Mouse (Mus musculus) T-helper 2 cell (primary cell): ENCODE results near the gene Tex14.
"Not testable (repeated sequence)": the region's sequence is repeated elsewhere in the genome, so short reads cannot be mapped to it uniquely, and the experiment has no call there.

Source experiments
- in situ Hi-C: fragments of 300-600 bp; cut with MboI, MseI; formaldehyde crosslinking; loops from one replicate; pipeline ENCODE4 v1.15.1; 2025; ENCODE audit warnings: high pct_unique_total_duplicates

Gene Tex14

DNA sequence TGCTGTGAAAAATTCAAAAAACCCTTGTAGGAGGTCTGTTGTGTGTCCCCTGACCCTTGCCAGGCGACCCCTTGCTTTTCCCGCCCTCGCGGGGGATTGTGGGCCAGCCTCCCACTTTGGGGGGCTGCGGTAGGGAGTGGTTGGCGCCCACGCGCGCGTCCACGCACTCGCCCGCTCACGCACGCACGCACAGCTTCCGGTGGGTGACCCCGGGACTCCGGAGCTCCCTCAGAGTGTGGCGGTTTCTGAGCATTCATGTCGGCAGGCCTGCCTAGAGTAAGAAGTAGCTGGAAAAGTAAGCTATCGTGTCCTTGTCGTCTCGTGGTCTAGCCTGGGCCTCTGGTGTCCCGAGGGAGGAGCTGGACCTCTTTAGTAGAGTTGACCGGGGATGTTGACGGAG is at the start of gene Tex14, which contains the start of gene Rad51c:
Gene Tex14, plus strand, starts transcription at position 190 of the 400 bp plus-strand sequence.
Gene Rad51c, minus strand, starts transcription at position 79 of the 400 bp plus-strand sequence.
- in situ Hi-C loops = no loop called here

DNA sequence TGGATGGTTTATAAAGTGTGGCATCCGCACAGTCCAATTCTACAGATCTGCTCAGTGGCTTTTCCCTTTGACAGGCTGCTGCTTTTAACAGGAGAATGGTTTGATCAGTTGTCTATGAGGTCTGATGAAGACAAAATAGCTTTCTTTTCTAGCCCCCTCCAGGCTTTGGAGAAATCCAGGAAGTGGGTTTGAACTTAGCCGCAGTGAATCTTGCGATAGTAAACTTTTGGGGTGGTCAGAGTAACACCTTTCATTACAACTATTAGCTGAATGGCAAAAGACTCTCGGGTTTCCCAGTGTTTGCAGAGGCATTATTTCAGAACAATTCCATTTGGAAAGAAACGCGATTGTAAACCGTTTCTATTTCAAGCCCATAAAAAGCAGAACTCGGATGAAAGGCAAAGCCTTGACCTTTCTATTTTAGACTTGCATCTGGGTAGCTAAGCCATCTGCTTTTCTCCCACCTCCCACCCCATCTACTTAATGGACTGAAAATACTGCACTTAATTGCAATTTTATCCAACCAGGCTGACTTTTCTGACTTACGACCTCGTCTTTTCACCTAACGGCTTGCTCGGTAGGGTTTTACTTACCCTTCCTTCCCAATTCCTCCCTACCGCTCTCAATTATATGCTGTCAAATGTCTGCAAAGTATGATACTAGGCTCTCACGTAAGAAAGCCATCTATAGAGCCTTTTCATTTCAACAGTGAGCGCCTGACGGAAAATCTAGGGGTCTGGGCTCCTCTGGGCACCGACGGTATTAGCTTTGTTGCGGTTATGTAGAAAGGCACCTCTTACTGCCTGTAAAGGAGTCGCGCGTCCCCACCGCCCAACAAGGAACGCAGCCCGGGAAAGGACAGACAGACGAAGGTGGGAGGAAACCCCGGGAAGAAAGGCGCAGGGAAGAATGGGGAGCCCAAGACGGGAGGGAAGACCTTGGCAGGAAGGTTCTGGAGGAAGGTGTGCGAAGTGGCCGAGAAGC is 47.3 kb upstream of the Tex14 start:
- in situ Hi-C loops = no loop called here

DNA sequence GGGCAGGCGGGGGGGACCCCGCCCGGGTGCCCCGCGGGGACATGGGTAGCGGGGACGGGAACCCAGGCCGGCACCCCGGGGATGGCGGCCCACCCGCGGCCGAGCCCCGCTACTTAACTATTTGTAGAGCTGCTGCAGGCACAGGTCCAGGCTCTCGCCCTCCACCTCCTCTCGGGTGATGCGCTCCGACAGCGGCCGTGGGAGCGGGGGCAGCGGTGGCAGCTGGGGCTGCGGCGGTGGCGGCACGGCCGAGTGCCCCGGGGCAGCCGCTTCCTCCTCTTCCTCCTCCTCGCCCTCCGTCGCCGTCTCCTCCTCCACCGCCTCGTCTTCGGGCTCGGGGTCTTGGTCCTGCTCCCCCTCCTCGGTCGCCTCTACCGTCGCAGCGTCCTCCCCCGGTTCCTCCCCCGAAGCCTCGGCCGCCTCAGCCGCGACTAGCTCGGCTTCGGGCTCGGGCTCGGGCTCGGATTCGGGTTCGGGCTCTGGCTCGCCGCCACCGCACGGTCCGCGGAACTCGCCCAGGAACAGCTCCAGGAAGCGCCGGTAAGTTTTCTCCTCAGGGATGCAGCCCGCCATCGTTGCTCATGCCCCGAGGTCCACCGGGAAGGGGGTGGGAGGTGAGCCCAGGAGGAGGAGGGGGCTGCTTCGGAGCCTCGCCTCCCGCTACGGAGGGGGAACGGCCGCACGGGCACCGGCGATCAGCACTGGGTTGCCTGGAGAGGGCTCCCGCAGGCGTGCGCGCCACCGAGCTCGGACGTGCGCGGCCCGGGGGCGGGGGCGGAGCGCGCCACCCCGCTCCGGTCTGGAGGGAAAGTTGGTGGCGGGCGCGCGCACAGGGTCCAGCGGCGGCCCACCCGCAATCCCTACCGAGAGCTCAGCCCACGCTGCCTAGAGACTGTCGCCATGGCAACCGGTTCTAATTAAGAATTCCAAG is 46.3 kb upstream of the Tex14 start, which contains the start of gene Ppm1e:
Gene Ppm1e, minus strand, starts transcription at position 693 of the 931 bp plus-strand sequence.
- in situ Hi-C loops = no loop called here

DNA sequence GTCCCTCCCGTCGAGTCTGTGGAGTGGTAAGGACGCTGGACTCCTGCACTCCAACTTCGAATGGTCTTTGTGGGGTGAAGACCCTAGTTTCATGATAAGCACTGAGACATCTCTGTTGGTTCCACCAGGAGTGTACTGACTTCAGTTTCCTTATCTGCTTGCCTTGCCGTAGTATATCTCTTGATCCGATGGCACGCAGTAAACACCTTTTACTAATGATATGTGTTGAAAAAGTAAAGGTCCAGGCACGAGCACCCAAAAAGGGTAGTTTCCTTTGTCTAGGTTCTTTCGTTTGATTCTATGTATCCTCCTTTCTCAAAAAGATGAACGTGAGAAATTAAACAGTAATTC is 45.6 kb upstream of the Tex14 start:
- in situ Hi-C loops = no loop called here

DNA sequence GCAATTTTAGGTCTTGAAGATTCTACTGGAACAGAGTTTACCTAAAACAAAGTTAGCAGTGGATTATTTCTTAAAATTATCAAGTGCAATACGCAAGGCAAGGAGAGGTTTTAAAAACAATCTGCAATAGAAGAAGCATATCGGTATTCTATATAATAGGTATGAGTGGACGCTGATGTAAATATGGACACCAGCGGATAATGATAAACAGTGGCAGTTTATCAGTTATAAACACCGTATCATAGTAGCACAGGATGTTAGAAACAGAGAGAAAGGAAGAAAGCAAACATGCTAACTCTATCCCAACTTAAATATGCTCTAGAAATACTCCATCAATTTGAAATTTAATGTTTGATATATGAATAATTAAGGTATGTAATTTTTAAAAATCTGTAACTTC is 39.7 kb upstream of the Tex14 start:
- in situ Hi-C loops = no loop called here

DNA sequence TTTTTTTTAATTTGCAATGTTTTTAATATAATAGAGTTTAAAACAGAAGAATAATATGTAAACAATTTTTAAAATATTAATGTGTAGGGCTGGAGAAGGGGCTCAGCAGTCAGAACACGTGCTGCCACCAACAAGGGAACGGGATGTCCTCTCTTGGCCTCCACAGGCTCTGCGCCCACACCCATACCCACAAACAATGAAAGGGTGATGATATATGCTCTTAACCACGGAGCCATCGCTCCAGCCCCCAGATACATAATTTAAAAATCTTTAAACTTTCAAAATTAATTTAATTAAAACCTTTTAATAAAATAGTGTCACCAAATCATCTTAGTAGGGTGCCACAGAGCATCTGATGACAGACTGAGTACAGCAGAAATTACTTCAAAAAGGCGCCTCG is 37.8 kb upstream of the Tex14 start:
- in situ Hi-C loops = no loop called here

DNA sequence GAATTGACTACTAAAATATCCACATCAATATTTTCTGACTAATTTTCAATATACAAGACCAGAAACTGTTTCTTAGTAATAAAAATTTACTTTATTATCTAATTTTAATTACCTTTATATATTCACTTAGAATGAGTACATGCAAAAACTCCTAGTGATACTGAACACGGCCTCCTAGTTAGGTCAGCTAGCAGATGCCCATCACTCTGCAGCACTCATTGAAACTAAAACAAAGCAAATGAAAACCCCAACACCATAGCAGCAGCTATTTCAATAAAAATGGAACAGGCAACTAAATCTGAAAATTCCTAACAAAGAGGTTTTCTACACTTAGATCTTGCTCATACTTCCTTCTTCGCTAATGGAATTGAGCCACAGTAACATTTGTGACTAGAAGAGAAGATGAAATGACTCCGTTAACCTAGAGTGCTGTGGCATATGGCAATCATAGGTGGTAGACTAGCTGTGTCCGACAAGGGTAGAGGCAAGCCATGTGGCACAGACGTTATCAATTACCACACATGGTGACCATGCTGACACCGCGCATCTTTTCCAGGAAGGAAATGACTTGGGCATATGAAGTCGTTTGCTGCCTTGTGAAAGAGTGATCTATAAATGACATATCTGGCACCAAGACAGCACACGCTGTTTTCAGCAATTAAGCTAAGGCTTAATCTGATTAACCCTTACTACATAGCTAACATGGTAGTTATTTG is 36.8 kb upstream of the Tex14 start:
- in situ Hi-C loops = no loop called here

DNA sequence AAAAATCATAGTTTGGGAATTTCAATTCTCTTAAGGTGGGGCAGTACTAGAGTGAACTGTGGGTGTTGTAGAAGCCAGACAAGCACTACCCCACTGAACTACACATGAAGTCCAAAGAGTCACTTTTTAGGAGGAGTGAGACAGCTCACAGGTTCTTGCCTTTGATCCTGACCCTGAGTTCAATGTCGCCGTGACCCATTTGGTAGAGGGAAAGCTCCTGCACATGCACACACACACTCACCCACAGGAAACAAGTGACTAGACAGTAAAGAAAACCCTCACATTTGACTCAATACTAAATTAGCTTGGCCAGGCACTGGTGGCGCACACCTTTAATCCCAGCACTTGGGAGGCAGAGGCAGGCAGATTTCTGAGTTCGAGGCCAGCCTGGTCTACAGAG is 20.3 kb upstream of the Tex14 start:
- in situ Hi-C loops = no loop called here

DNA sequence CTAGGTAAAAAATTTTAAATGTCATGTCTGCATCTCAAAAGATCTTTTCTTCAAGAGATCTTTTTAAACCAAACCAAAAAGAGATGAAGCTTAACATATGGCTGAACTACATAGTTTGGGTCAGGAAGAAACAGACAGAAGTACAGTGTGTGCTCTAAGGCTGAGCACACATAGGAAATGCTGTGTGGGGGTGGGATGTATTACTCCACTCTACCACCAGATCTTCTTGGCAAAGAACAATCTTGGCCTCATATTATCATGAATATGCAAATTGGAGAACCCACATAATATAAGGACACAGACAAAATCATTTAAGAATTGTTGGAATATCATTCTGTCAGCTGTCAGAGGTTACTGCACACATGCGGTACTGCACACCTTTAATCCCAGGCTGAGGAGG is 19.2 kb upstream of the Tex14 start:
- in situ Hi-C loops = no loop called here

DNA sequence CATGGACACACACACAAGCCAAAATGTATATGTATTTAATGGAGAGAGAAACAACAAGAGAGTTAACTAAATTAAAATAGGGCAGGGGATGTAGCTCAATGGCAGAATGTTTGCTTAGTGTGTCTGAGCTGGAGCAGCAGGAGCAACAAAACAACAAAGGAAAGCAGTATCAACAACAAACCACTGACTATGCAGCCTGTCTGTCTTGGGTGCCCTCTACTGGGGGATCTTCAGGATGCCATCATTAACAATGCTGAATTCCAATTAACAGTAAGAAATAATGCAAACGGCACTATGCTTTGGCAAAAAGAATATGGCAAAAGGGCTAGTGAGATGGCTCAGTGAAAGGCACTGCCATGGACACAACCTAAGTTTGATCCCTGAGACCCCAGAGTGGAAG is 11.0 kb upstream of the Tex14 start:
- in situ Hi-C loops = loop anchor here (10.0 kb wide), 1 partner anchor 179 kb away; no protein-coding TSS in a partner anchor

DNA sequence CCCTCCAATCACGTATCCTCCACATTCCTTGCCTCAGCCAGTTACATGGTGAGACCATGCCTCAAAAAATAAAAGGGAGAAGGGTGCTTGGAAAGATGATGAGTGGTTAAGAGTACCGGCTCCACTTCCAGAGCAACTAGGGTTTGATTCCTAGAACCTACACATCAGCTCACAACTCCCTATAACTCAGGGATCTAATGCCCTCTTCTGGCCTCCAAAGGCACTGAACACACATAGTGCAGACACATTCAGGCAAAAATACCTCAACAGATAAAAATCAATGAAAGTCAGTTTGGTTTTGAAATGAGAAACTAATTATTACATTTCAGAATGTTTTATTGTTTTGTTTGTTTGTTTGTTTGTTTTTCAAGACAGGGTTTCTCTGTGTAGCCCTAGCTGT is 6.5 kb upstream of the Tex14 start:
- in situ Hi-C loops = loop anchor here (10.0 kb wide), 1 partner anchor 184 kb away; no protein-coding TSS in a partner anchor

DNA sequence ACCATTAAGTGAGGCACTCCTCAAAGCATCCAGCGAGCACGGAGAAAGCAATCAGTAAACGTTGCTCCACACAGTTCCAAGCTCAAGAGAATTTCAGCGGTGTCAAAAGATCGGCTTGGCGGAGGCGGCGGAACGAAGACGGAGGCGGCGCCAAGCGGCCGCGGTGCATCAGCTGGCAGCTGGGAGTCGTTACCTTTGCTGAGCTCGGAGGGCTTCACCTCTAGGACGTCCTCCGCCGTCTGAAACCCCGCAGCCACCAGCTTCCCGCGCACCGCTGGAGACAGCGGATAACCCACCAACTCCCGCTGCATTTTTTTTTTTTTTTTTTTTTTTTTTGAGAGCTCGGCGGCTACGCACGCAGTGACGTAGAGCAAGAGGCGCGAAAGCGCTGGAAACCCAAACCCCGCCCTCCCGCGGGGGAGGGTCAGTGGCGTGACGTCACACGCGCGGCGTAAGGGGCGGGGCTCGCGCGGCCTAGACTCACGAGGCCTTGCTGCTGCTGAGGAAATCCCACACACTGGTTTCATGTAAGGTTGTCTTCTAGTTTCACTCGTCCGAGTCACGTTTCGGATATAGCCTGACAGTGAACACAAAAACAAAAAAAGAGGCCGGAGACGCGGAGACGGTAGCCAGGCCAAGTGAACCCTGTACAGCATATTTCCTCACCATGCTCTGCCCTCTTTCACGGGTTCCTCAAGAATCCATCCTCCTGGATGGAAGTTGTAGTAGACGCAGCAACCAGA is 583 bp upstream of the Tex14 start:
- in situ Hi-C loops = no loop called here

DNA sequence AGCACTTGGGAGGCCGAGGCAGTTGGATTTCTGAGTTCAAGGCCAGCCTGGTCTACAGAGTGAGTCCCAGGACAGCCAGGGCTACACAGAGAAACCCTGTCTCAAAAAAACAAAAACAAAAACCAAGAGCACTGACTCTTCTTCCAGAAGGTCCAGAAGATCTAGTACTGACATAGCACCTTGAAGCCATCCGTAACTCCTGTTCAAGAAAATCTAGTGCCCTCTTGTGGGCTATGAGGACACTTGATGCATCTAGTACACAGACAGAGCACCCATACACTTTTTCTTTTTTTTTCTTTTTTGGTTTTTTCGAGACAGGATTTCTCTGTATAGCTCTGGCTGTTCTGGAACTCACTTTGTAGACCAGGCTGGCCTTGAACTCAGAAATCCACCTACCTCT is 8.5 kb downstream of the Tex14 start:
- in situ Hi-C loops = not testable (repeated sequence)

DNA sequence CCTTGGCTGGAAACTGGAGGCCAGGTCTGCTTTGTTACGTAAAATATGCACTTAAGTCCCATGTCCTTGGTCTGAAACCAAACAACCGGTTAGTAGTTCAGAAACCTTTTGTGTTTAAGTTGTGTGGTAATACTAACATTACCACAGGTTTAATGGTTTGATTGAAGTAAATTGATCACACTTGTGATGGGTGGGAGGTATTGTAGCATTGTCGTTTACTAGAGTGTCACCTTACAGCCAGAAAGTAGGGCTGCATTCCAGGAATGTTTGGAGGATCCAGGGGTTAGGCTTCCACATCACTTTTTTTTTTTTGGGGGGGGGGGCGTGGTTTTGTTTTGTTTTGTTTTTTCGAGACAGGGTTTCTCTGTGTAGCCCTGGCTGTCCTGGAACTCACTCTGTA is 11.3 kb downstream of the Tex14 start:
- in situ Hi-C loops = no loop called here

DNA sequence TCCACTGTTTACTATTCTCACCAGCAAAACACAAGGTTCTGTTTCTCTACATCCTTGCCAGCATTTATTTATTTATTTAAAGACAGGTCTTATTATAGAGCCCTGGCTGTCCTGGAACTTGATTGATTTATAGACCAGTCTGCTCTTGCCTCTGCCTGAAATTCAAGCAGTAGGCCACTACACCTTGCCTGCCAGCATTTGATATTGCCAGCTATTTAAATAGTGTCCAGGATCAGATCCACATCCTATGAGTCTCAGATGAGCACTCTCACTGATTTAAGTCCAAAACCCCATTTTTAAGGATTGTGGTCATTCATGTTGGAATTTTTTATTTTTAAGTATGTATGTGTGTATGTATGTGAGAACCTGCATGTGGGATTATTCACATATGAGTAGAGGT is 16.0 kb downstream of the Tex14 start:
- in situ Hi-C loops = no loop called here

DNA sequence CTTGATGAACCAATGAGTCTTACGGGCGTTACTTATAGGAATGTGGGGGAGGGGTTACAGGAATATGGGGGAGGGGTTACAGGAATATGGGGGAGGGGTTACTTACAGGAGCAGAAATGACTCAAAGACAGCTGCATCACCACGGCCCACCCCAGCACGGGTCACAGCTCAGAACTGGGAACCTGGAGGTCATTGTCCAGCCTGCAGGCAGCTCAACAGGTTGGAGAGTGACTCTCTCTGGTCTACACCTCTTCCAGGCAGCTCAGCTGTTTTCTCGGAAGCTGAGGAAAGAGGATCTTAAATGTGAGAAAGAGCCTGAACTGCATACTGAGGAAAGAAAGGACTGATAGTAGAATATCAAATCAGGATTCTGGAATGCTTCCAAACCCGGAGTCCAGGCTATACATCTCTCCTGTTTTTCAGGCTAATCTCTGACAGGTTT is 16.9 kb downstream of the Tex14 start:
- in situ Hi-C loops = no loop called here

DNA sequence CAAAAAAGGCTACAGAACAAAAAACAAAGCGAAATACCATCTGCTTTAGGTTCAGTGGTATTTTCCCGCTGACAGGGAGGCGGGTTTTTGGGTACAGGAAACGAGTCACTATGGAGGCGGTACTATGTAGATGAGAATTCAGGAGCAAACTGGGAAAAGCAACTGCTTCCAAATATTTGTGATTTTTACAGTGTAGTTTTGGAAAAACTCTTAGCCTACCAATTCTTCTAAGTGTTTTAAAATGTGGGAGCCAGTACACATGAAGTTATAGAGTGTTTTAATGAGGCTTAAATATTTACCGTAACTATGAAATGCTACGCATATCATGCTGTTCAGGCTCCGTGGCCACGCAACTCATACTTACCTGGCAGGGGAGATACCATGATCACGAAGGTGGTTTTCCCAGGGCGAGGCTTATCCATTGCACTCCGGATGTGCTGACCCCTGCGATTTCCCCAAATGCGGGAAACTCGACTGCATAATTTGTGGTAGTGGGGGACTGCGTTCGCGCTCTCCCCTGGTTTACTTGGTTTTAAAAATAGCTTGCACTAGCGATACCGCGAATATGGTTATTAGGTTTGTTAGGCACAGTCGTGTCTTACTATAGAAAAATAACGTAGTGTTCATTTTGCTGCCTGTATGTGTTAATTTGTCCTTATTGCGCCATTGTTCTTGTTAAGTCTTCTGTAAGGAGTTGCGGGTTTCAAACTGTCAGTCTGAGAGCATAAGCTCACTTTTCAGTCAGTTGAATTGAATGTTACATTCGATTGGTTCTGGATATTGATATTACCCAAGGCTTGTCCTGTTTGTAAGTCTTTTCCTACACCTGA is 17.9 kb downstream of the Tex14 start:
- in situ Hi-C loops = no loop called here

DNA sequence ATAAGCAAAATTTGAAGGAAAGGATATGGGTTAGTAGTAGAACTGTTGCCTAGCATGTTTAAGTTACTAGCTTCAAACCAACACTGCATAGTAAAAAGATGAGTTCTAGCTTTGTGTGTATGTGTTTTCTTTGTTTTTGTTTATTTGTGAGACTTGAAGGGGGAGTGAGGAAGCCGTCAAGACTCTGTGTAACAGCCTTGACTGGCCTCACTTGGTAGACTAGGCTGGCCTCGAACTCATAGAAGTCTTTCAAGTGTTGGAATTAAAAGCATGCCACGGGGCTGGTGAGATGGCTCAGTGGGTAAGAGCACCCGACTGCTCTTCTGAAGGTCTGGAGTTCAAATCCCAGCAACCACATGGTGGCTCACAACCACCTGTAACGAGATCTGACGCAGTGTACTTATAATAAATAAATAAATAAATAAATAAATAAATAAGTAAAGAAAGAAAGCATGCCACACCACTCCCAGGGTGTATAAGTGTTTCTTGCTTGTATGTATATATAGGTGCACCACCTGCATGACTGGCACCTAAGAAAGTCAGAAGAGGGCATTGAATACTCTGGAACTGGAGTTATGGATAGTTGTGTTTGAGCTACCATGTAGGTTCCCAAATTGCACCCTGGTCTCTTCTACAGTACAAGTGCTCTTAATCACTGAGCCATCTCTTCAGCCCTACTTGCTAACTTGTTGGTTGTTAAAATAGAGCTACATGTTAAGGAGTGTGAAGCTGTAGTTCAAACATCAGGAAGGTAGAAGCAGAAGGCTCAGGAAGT is 18.9 kb downstream of the Tex14 start:
- in situ Hi-C loops = no loop called here

DNA sequence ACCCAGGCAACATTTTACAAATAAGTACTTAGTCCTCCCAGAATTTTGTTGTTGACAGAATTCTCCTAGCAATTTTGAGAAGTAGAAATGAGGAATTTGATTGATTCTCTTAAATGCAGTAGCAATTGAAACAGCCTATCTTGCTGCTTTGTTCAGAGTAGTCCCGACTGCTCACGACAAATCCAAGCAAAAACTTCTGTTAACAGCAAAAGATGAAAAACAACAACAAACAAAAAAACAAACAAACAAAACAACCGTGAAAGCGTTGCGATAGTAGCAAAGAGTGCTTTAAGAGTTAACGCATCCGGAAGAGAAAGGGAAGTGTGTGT is 21.2 kb downstream of the Tex14 start:
- in situ Hi-C loops = no loop called here
